Mouse (Mus musculus) cerebellum, adult 2 months (tissue): ENCODE measurements around the gene Ifna6.

Experiments used
- CTCF ChIP-seq: fragments of 200-500 bp; IDR thresholded peaks from 2 replicates; pipeline ENCODE4 v1.5.1; 2011; ENCODE audit warnings: low read depth, mild to moderate bottlenecking, control low read depth, low read length, moderate library complexity, borderline replicate concordance; ENCODE audit not compliant: insufficient read depth
- POLR2A ChIP-seq: fragments of 200-500 bp; IDR thresholded peaks from 2 replicates; pipeline ENCODE4 v1.6.1; 2011; ENCODE audit warnings: low read length, control low read depth, borderline replicate concordance; ENCODE audit not compliant: insufficient read depth

- TF ChIP-seq POLR2A (no peak), CTCF (no peak)
These were observed 37.9 kb downstream of the Ifna6 start for GRCm38 (mm10) chr4:88865011-88865569.
